Mouse (Mus musculus): ENCODE results near the gene Cd83. TPM values are rescaled to one million over a fixed set of nuclear protein-coding genes. Genes with fewer than 3 reads are reported as not detected.

Cd83 gene
- polyA plus RNA-seq, 1 experiment from 2014 or later, result 8.6 TPM

- Histone ChIP-seq H3K36me3 (ENCODE audit: control insufficient read depth, insufficient read depth, low read length) (no peaks in the 10 kb centered on the region), H3K9ac (ENCODE audit: low read length) (no peak overlapping the region), H3K4me3 (ENCODE audit: low read depth, low read length) (no peak overlapping the region), H3K4me1 (ENCODE audit: control insufficient read depth, insufficient read depth, low read length) (no peaks in the 10 kb centered on the region), H3K27ac (replicated peaks; ENCODE audit: low read depth, low read length) (no peak overlapping the region), H3K4me2 (ENCODE audit: low read depth, severe bottlenecking) (no peak overlapping the region), H3K9me3 (ENCODE audit: control insufficient read depth, low read length) (no peaks in the 10 kb centered on the region), H3K27me3 (ENCODE audit: control insufficient read depth, insufficient read depth, low read length) (peaks cover 2% of the 10 kb centered on the region; the same call in 1 of the 2 replicates)
- DNase-seq (ENCODE audit: low spot score) (no peak), ATAC-seq (ENCODE audit: insufficient number of reproducible peaks, low FRiP score, low TSS enrichment, low read depth) (no peak)
- WGBS, result 83% methylated on average over 4 of the region's 4 CpGs
Observed at GRCm38 (mm10) chr13:43778971-43779370, 5.6 kb upstream of the Cd83 start.

- Histone ChIP-seq H3K9me3 (ENCODE audit: control insufficient read depth, low read length) (no peaks in the 10 kb centered on the region), H3K27me3 (ENCODE audit: control insufficient read depth, insufficient read depth, low read length) (peaks cover 2% of the 10 kb centered on the region; the same call in 1 of the 2 replicates), H3K9ac (ENCODE audit: low read length) (no peak overlapping the region), H3K4me3 (ENCODE audit: low read depth, low read length) (no peak overlapping the region), H3K4me2 (ENCODE audit: low read depth, severe bottlenecking) (no peak overlapping the region), H3K27ac (replicated peaks; ENCODE audit: low read depth, low read length) (no peak overlapping the region), H3K36me3 (ENCODE audit: control insufficient read depth, insufficient read depth, low read length) (no peaks in the 10 kb centered on the region), H3K4me1 (ENCODE audit: control insufficient read depth, insufficient read depth, low read length) (no peaks in the 10 kb centered on the region)
- no peak for DNase-seq (ENCODE audit: low spot score)
- no peak for ATAC-seq (ENCODE audit: insufficient number of reproducible peaks, low FRiP score, low TSS enrichment, low read depth)
- WGBS, result 83% methylated on average over 8 of the region's 8 CpGs
Observed at GRCm38 (mm10) chr13:43780071-43780470, 4.5 kb upstream of the Cd83 start.

- Histone ChIP-seq H3K9me3 (ENCODE audit: control insufficient read depth, low read length) (no peaks in the 10 kb centered on the region), H3K9ac (ENCODE audit: low read length) (no peak overlapping the region), H3K4me1 (ENCODE audit: control insufficient read depth, insufficient read depth, low read length) (peaks cover 13% of the 10 kb centered on the region), H3K4me3 (ENCODE audit: low read depth, low read length) (peak overlapping the region; percentile 61), H3K36me3 (ENCODE audit: control insufficient read depth, insufficient read depth, low read length) (no peaks in the 10 kb centered on the region), H3K27me3 (ENCODE audit: control insufficient read depth, insufficient read depth, low read length) (peaks cover 5% of the 10 kb centered on the region; the same call in 1 of the 2 replicates), H3K27ac (replicated peaks; ENCODE audit: low read depth, low read length) (no peak overlapping the region), H3K4me2 (ENCODE audit: low read depth, severe bottlenecking) (peak overlapping the region; percentile 98)
- 30% methylated on average over 8 of the region's 8 CpGs for WGBS
- ATAC-seq (ENCODE audit: insufficient number of reproducible peaks, low FRiP score, low TSS enrichment, low read depth), result no peak
- peak; percentile 35 for DNase-seq (ENCODE audit: low spot score)
Observed at GRCm38 (mm10) chr13:43785712-43786072, 1.1 kb downstream of the Cd83 start.

- Histone ChIP-seq H3K9ac (ENCODE audit: low read length) (no peak overlapping the region), H3K4me2 (ENCODE audit: low read depth, severe bottlenecking) (peak overlapping the region; percentile 98), H3K9me3 (ENCODE audit: control insufficient read depth, low read length) (no peaks in the 10 kb centered on the region), H3K27ac (replicated peaks; ENCODE audit: low read depth, low read length) (no peak overlapping the region), H3K36me3 (ENCODE audit: control insufficient read depth, insufficient read depth, low read length) (no peaks in the 10 kb centered on the region), H3K27me3 (ENCODE audit: control insufficient read depth, insufficient read depth, low read length) (peaks cover 5% of the 10 kb centered on the region; the same call in 1 of the 2 replicates), H3K4me3 (ENCODE audit: low read depth, low read length) (no peak overlapping the region), H3K4me1 (ENCODE audit: control insufficient read depth, insufficient read depth, low read length) (peaks cover 13% of the 10 kb centered on the region)
- ATAC-seq (ENCODE audit: insufficient number of reproducible peaks, low FRiP score, low TSS enrichment, low read depth) (no peak), DNase-seq (ENCODE audit: low spot score) (peak; percentile 62)
- WGBS, result 22% methylated on average over 12 of the region's 12 CpGs
Observed at GRCm38 (mm10) chr13:43786171-43786795, 1.7 kb downstream of the Cd83 start.

- Histone ChIP-seq H3K27me3 (ENCODE audit: control insufficient read depth, insufficient read depth, low read length) (peaks cover 5% of the 10 kb centered on the region; the same call in 1 of the 2 replicates), H3K9me3 (ENCODE audit: control insufficient read depth, low read length) (no peaks in the 10 kb centered on the region), H3K9ac (ENCODE audit: low read length) (no peak overlapping the region), H3K4me2 (ENCODE audit: low read depth, severe bottlenecking) (no peak overlapping the region), H3K4me1 (ENCODE audit: control insufficient read depth, insufficient read depth, low read length) (peaks cover 13% of the 10 kb centered on the region), H3K36me3 (ENCODE audit: control insufficient read depth, insufficient read depth, low read length) (no peaks in the 10 kb centered on the region), H3K4me3 (ENCODE audit: low read depth, low read length) (no peak overlapping the region), H3K27ac (replicated peaks; ENCODE audit: low read depth, low read length) (no peak overlapping the region)
- peak; percentile 38 for DNase-seq (ENCODE audit: low spot score)
- ATAC-seq (ENCODE audit: insufficient number of reproducible peaks, low FRiP score, low TSS enrichment, low read depth), result no peak
- 5% methylated on average over 2 of the region's 2 CpGs for WGBS
Observed at GRCm38 (mm10) chr13:43787262-43787661, 2.7 kb downstream of the Cd83 start.

- H3K9ac ChIP-seq (ENCODE audit: low read length), result no peak overlapping the region
- ATAC-seq (ENCODE audit: insufficient number of reproducible peaks, low FRiP score, low TSS enrichment, low read depth) (no peak), DNase-seq (ENCODE audit: low spot score) (no peak)
- H3K27me3 ChIP-seq (ENCODE audit: control insufficient read depth, insufficient read depth, low read length), result peaks cover 5% of the 10 kb centered on the region; the same call in 1 of the 2 replicates
- no peak overlapping the region for H3K4me3 ChIP-seq (ENCODE audit: low read depth, low read length)
- H3K4me1 ChIP-seq (ENCODE audit: control insufficient read depth, insufficient read depth, low read length), result peaks cover 13% of the 10 kb centered on the region
- no peaks in the 10 kb centered on the region for H3K36me3 ChIP-seq (ENCODE audit: control insufficient read depth, insufficient read depth, low read length)
- H3K4me2 ChIP-seq (ENCODE audit: low read depth, severe bottlenecking), result no peak overlapping the region
- no peaks in the 10 kb centered on the region for H3K9me3 ChIP-seq (ENCODE audit: control insufficient read depth, low read length)
- 43% methylated on average over 8 of the region's 8 CpGs for WGBS
- no peak overlapping the region for H3K27ac ChIP-seq (replicated peaks; ENCODE audit: low read depth, low read length)
Observed at GRCm38 (mm10) chr13:43788071-43788470, 3.5 kb downstream of the Cd83 start.

- Histone ChIP-seq H3K9ac (ENCODE audit: low read length) (no peak overlapping the region), H3K9me3 (ENCODE audit: control insufficient read depth, low read length) (no peaks in the 10 kb centered on the region), H3K4me3 (ENCODE audit: low read depth, low read length) (no peak overlapping the region), H3K27ac (replicated peaks; ENCODE audit: low read depth, low read length) (no peak overlapping the region), H3K36me3 (ENCODE audit: control insufficient read depth, insufficient read depth, low read length) (no peaks in the 10 kb centered on the region), H3K27me3 (ENCODE audit: control insufficient read depth, insufficient read depth, low read length) (peaks cover 3% of the 10 kb centered on the region; the same call in 1 of the 2 replicates), H3K4me2 (ENCODE audit: low read depth, severe bottlenecking) (no peak overlapping the region), H3K4me1 (ENCODE audit: control insufficient read depth, insufficient read depth, low read length) (peaks cover 13% of the 10 kb centered on the region)
- no peak for ATAC-seq (ENCODE audit: insufficient number of reproducible peaks, low FRiP score, low TSS enrichment, low read depth)
- 66% methylated on average over 10 of the region's 10 CpGs for WGBS
- no peak for DNase-seq (ENCODE audit: low spot score)
Observed at GRCm38 (mm10) chr13:43788983-43789645, 4.5 kb downstream of the Cd83 start.

GRCm38 (mm10) chr13:43790229-43791001 lies 5.8 kb downstream of the Cd83 start:
- Histone ChIP-seq H3K4me1 (ENCODE audit: control insufficient read depth, insufficient read depth, low read length) (peaks cover 13% of the 10 kb centered on the region), H3K9me3 (ENCODE audit: control insufficient read depth, low read length) (no peaks in the 10 kb centered on the region), H3K4me3 (ENCODE audit: low read depth, low read length) (no peak overlapping the region), H3K4me2 (ENCODE audit: low read depth, severe bottlenecking) (no peak overlapping the region), H3K9ac (ENCODE audit: low read length) (no peak overlapping the region), H3K36me3 (ENCODE audit: control insufficient read depth, insufficient read depth, low read length) (no peaks in the 10 kb centered on the region), H3K27ac (replicated peaks; ENCODE audit: low read depth, low read length) (no peak overlapping the region), H3K27me3 (ENCODE audit: control insufficient read depth, insufficient read depth, low read length) (0 out of 2 replicates have a peak, but pooled peaks cover 3% of the 10 kb centered on the region)
- ATAC-seq (ENCODE audit: insufficient number of reproducible peaks, low FRiP score, low TSS enrichment, low read depth) (no peak), DNase-seq (ENCODE audit: low spot score) (no peak)
- 92% methylated on average over 11 of the region's 11 CpGs for WGBS
